Mouse (Mus musculus) kidney, postnatal 10 days (tissue): ENCODE measurements at regions not wholly inside any gene's neighbourhood (a gene's known extent, or its start where the extent isn't known, plus 50 kb on each side); places are given as distances from the start of the nearest gene placed in this dataset.

ENCODE experiments used
- DNase-seq: peaks from one replicate; pipeline ENCODE4 v3.0.0; 2021; ENCODE audit warnings: mixed read lengths

DNA sequence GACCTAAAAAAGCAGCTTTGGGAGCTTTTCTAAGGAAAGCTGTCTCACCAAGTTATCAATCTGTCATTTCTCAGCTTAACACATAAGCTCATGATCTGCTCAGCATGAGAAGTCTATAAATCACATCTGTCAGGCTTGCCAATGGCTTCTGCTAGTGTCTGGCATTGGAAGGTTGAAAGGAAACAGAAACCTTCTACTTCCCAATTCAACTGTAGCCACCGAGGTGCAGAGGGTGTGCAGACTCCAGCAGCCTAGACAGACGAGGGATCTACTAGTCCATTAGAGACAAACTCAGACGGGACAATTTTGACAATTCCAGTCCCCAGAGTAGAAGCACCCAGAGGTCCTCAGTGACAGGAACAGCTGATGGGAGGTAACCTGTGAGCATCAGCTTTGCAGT, 103.0 kb downstream of the Nab1 start:
- no peak for DNase-seq

GRCm38 (mm10) chr1:52392933-52393332, 107.5 kb downstream of the Nab1 start:
- no peak for DNase-seq

DNA sequence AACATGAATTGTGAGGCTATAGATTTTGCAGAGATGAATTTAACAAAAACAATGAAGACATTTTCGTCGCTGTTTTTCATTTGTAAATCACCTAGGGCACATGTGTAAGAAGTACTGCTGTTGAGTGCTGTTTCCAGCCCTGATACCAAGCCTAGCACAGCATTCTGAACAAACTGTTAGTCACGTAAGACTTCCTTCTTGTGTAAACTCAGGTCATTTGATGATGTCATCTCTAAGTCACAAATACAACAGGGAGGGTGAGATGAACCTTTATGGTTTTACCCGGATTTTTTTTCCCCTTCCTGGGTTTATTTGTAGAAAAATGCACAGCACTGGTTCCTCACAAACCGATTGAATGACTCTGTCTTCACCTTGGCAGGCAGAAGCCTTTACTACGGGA, 111.6 kb downstream of the Nab1 start:
- DNase-seq: no peak

- peak; percentile 12 for DNase-seq
Observed at GRCm38 (mm10) chr1:52388118-52388517, 112.4 kb downstream of the Nab1 start.

GRCm38 (mm10) chr1:52387062-52387461, 113.4 kb downstream of the Nab1 start:
- peak; percentile 4 for DNase-seq

DNA sequence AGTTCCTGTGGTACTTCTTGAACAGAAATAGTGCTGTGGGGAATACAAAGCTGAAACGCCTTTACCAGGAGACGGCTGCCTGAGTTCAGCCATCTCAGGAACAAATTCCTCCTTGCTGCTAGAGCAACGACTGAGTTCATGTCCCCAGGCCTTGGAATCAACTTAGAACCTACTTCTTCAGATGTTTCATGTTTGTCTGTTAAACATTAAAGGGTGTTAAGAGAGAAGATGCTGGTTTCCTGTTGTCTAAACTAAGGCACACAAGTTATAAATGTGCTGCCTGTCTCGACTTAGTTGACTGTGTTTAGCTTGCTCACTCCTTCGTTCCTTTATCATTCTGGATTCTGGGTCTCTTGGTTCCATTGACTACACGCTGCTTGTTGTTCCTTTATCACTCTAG, 125.2 kb downstream of the Nab1 start:
- DNase-seq: no peak

DNA sequence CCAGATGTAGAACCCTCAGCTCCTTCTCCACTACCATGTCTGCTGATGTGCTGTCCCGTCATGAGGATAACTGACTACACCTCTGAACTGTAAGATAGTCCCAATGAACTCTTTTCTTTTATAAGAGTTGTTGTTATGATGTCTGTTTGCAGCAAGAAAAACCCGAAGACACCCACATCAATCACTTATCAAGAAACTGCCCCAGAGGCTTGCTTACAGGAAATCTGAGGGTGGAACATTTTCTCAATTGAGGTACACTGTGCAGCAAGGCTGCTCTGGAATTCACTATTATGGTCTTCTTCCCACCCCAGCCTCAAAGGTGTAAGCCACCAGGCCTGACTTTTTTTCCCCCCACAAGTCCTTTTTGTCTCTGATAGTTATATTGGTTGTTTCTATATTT, 125.8 kb downstream of the Nab1 start:
- DNase-seq: no peak

- DNase-seq: no peak
Observed at GRCm38 (mm10) chr1:52373817-52374216, 126.7 kb downstream of the Nab1 start.

- DNase-seq: no peak
Observed at GRCm38 (mm10) chr1:52366386-52366785, 133.4 kb upstream of the Gls start.

DNA sequence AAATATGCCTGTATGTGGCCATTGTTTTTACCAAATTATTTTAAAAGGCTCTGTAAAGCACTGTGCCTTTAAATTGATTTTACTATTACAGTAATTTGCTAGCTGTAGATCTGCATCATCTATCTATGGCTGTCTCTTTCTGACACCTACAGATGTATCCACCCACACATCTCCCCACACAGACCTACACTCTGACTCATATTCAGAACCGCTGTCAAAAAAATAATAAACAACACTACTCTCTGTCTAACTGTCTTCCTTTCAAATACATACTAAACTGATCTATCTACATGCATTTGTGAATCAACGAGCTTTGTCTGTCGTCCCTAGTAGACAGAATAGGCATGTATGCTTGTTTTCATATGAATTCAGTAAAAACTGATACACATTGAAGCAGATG, 130.6 kb upstream of the Gls start:
- DNase-seq: no peak

DNA sequence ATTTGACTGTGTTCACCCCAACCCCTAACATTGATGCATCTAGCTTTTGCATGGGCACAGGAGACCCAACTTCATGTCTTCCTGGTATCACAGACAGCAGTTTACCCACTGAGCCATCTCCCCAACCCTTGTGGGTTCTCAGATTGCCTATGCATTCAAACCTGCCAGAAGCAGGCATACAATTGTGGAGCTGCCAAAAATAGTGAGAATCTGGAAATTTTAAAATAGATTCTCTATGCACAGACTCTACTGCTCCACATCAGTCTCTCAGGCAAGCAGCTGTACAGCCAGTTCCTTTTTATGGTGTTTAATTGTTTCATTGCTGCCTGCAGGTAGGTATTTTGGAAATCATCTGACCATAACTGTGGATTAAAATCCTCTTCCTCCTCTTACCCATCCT, 129.9 kb upstream of the Gls start:
- DNase-seq: no peak

DNA sequence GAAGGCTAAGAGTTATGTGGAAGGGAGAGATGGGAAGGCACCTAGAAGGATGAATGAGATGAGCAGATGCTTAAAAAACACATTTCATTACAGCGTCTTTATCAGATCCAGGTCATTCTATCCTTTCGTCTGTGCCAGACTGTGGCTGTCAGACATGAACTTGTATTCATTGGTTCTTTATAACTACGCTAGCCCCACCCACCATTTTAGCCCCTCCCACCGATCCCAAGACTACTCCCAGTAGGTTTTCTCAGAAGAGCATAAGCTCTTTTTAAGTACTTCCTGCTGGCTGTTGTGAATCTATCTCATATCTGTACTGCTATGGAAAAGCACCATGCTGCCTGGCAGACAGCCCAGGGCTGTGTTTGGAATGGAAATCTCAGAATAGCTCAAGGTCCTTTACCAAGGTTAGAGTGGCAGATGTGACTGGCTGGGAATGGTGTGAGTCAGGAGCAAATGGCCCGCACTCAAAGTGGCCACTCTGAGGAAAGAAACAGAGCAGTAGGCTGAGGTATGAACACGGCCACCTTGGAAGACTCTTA, 121.1 kb upstream of the Gls start:
- DNase-seq: peak; percentile 32

- no peak for DNase-seq
Observed at GRCm38 (mm10) chr1:52342127-52342526, 109.1 kb upstream of the Gls start.

GRCm38 (mm10) chr1:52338704-52339103, 105.7 kb upstream of the Gls start:
- DNase-seq: no peak

DNA sequence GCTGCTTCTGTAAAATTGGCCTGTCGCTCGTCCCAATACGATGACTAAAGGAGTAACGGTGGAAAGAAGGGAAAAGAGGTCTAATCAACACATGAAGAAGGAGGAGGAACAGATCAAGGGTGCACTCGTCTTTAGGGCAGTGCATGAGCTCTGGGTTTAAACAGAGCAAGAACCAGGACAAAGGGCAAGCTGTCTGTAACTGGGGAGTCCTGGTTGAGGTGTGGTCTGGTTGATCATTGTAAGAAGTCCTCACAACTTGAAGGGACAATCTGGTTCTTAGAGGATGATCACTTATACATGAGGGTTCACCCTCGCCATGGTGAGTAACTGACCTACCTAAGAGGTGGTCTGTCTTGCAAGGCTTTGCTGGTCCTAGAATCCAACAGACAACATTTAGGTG, 105.2 kb upstream of the Gls start:
- no peak for DNase-seq

- no peak for DNase-seq
Observed at GRCm38 (mm10) chr1:52336696-52337095, 103.7 kb upstream of the Gls start.

DNA sequence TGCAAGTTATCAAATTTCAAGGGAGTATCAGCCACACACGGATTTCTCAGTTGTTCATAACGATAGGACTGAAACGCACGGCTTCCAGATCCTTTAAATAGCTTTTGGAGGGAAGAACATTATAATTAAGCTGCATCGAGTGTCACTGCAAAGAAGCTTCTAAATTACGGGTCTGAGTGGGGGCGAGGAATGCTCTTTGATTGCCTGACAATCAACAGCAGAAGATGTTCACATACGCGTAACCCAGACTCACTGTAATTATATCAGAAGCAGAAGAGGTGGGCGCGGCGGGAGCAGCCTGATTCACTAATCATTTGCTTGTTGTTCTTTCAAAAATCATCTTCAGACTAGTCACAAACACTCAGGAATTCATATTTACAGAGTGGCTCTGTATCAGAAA, 99.0 kb upstream of the Gls start:
- DNase-seq: no peak

GRCm38 (mm10) chr1:52331442-52331841, 98.4 kb upstream of the Gls start:
- peak; percentile 11 for DNase-seq

GRCm38 (mm10) chr1:52330496-52330895, 97.5 kb upstream of the Gls start:
- DNase-seq: no peak

DNA sequence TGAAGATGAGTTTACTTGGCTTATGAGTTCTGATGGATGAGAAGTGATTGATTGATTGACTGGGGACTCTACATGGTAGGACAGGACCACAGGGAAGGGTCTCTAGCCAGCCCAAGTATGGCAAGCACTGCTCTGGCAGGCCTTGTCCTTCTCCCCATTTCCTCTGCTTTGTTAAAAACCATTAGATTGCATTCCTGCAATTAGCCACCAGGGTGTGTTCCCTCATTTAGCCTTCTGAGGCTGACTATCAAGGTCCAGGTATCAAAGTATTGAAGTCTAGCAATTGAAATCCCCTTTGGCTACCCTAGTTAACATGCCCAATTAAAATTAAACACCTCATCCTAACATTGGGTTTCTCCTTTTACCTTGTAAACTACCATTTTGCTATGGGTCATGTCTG, 95.5 kb upstream of the Gls start:
- DNase-seq: no peak

DNA sequence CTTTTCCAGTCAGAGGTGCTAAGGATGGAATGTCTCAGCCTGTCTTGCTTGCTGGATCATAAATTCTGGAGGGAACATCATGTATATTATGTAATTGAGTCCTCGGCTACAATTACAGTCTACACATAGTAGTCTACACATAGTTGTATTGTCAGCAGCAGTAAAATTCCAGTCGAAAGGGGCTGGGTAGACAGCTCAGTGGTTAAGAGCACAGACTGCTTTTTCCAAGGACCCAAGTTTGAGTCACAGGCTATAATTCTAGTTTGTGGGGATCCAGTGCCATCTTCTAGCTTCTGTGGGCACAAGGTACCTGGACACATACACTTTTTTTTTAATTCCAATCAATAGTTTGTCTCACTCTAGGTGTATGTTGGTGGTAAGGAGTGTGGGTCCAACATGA, 91.3 kb upstream of the Gls start:
- no peak for DNase-seq

DNA sequence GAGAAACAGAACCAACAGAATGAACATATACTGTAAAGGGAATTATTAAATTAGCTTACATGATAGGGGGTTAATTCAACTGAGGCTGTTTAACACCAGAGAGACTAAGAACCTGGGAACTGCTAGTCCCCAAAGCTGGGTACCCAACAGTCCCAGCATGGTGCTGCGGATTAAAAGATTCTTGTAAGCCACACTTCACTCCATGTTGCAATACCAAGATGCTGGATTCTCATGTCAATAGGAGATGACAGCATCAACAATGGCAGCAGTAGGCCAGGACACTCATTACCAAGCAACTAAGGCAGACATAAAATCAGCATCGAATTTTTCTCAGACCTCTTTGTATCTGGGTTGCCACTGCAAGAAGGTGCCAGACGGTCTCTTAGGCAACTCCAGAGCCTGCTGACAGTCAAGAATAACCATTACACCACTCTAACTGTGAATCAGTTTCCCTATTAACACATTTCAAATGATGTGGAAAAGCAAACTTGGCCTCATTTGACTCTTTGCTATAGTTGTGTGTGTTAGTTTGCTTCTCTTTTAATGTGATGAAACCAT, 79.1 kb upstream of the Gls start:
- DNase-seq: no peak

DNA sequence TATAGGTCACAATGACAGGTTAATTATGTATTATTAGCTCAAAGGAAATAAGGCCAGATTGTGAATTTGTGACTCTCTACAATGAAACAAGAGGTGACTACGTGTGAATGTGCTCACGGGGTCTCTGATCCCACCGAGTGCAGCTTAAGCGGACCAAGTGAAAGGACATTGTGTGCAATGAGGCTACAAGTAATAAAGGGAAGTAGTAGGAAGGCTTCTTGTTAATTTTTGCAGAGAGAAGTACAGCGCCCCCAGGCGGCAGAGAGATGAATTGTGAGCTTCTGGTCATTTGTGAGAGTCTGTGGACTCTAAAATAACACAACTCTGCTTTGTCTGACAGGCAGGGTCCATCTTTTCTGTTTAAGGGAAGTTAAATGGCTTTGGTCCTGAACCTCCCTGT, 73.9 kb upstream of the Gls start:
- peak; percentile 47 for DNase-seq

GRCm38 (mm10) chr1:52305679-52306632, 72.9 kb upstream of the Gls start:
- no peak for DNase-seq
